Mouse (Mus musculus) left cerebral cortex, postnatal 36 days (tissue): ENCODE data around the gene Olfr620. TPM values are rescaled to one million over a fixed set of nuclear protein-coding genes. Genes with fewer than 3 reads are reported as not detected.

Experiments
- DNase-seq, 2 experiments: peaks; one replicate each; pipeline ENCODE4 v3.0.0; 2021 to 2022; ENCODE audit warnings: low spot score in 2 of 2, mixed read lengths in 1 of 2
- intact Hi-C: fragments of 180-260 bp; cut with DNase I; formaldehyde crosslinking; loops from one replicate; pipeline ENCODE4 v1.15.1; 2025
- microRNA-seq: library from miRNA; unstranded; fragments of <30 nt; microRNA quantifications from one replicate; pipeline ENCODE4 v1.2.0, GENCODE M21; 2022
- total RNA-seq, 2 experiments: library from RNA; stranded (reverse); gene quantifications; 2 replicates each; pipeline ENCODE4 v1.2.3; 2021

Olfr620 gene
- total RNA-seq: not detected

GRCm38 (mm10) chr7:103612434-103612833 is at the start of gene Olfr620:
Gene Olfr620 (minus strand): TSS chr7:103612534.
- DNase-seq: no peak
- intact Hi-C loops: no loop called here

- intact Hi-C loops: no loop called here
Measured at GRCm38 (mm10) chr7:103644070-103644469, 31.7 kb upstream of the Olfr620 start.

GRCm38 (mm10) chr7:103642602-103643001 is 30.3 kb upstream of the Olfr620 start, which contains the start of gene Olfr622:
Gene Olfr622 (minus strand): TSS chr7:103642702.
- intact Hi-C loops: no loop called here
- no peak for DNase-seq

More at GRCm38 (mm10) chr7:103644070-103644469, 31.7 kb upstream of the Olfr620 start:
- DNase-seq: no peak

GRCm38 (mm10) chr7:103636795-103637194 is 24.5 kb upstream of the Olfr620 start:
- intact Hi-C loops: no loop called here
- DNase-seq: no peak

GRCm38 (mm10) chr7:103607425-103607824 is 4.9 kb downstream of the Olfr620 start:
- no peak for DNase-seq
- intact Hi-C loops: no loop called here

- intact Hi-C loops: no loop called here
- DNase-seq: no peak
Measured at GRCm38 (mm10) chr7:103600275-103600674, 12.1 kb downstream of the Olfr620 start, which contains the start of gene Olfr619. Gene Olfr619 (plus strand): TSS chr7:103600575.

GRCm38 (mm10) chr7:103589803-103590202 is 22.5 kb downstream of the Olfr620 start, which contains the start of gene Olfr618:
Gene Olfr618 (plus strand): TSS chr7:103590103.
- DNase-seq: no peak
- intact Hi-C loops: no loop called here

GRCm38 (mm10) chr7:103572761-103573160 is 39.6 kb downstream of the Olfr620 start, which contains the start of gene Olfr617:
Gene Olfr617 (plus strand): TSS chr7:103573061.
- DNase-seq: no peak
- intact Hi-C loops: loop anchor here (5.0 kb wide), 1 partner anchor 105 kb away; no protein-coding TSS in a partner anchor

GRCm38 (mm10) chr7:103569043-103569442 is 43.3 kb downstream of the Olfr620 start, which contains the start of gene Olfr616:
Gene Olfr616 (minus strand): TSS chr7:103569143.
- no peak for DNase-seq
- intact Hi-C loops: no loop called here

GRCm38 (mm10) chr7:103555779-103556178 is 56.6 kb downstream of the Olfr620 start, which contains the start of gene Olfr615:
Gene Olfr615 (plus strand): TSS chr7:103556079.
- intact Hi-C loops: no loop called here

More at GRCm38 (mm10) chr7:103555779-103556178, 56.6 kb downstream of the Olfr620 start, which contains the start of gene Olfr615:
- DNase-seq: no peak

Small RNA genes within 50 kb of the gene (microRNA-seq; reads per million reads assigned to microRNA genes)
- not detected for gene Gm26506

Other genes starting within 250 kb of the Olfr620 start
- not detected for gene Olfr601, start 249.9 kb downstream of the Olfr620 start, total RNA-seq
- not detected for gene Olfr603, start 226.4 kb downstream of the Olfr620 start, total RNA-seq
- gene Usp17lc, start 197.5 kb downstream of the Olfr620 start, total RNA-seq: not detected
- gene Olfr605, start 167.1 kb downstream of the Olfr620 start, total RNA-seq: not detected
- gene Olfr606, start 163.5 kb downstream of the Olfr620 start, total RNA-seq: not detected
- gene Olfr607, start 148.4 kb downstream of the Olfr620 start, total RNA-seq: not detected
- not detected for gene Olfr608, start 142.7 kb downstream of the Olfr620 start, total RNA-seq
- not detected for gene Olfr609, start 114.5 kb downstream of the Olfr620 start, total RNA-seq
- gene Olfr610, start 100.4 kb downstream of the Olfr620 start, total RNA-seq: not detected
- not detected for gene Olfr611, start 91.7 kb downstream of the Olfr620 start, total RNA-seq
- not detected for gene Olfr612, start 69.8 kb downstream of the Olfr620 start, total RNA-seq
- not detected for gene Olfr613, start 64.5 kb downstream of the Olfr620 start, total RNA-seq
- gene Olfr615, start 56.5 kb downstream of the Olfr620 start, total RNA-seq: not detected
- gene Olfr616, start 43.4 kb downstream of the Olfr620 start, total RNA-seq: not detected
- not detected for gene Olfr617, start 39.5 kb downstream of the Olfr620 start, total RNA-seq
- gene Olfr618, start 22.4 kb downstream of the Olfr620 start, total RNA-seq: not detected
- gene Olfr619, start 12.0 kb downstream of the Olfr620 start, total RNA-seq: not detected
- gene Olfr622, start 30.2 kb upstream of the Olfr620 start, total RNA-seq: not detected
- gene Olfr623, start 51.2 kb upstream of the Olfr620 start, total RNA-seq: not detected
- under 1 TPM in 1 of 2 experiments, not detected in 1; 0.07 TPM for gene Olfr624, start 58.7 kb upstream of the Olfr620 start, total RNA-seq
- gene Olfr625-ps1, start 70.2 kb upstream of the Olfr620 start, total RNA-seq: not detected
- gene Olfr243, start 102.1 kb upstream of the Olfr620 start, total RNA-seq: not detected
- gene Olfr628, start 117.8 kb upstream of the Olfr620 start, total RNA-seq: not detected
- gene Olfr629, start 132.4 kb upstream of the Olfr620 start, total RNA-seq: not detected
- gene Olfr630, start 144.8 kb upstream of the Olfr620 start, total RNA-seq: not detected
- gene Olfr69, start 159.1 kb upstream of the Olfr620 start, total RNA-seq: not detected
- not detected for gene Olfr68, start 167.2 kb upstream of the Olfr620 start, total RNA-seq
- not detected for gene Olfr67, start 179.3 kb upstream of the Olfr620 start, total RNA-seq
- gene Hbb-bt, start 201.5 kb upstream of the Olfr620 start, total RNA-seq: 10 to 100 TPM; 49.8 to 50.7 TPM
- 100 to 1,000 TPM; 365 to 420 TPM for gene Hbb-bs, start 215.6 kb upstream of the Olfr620 start, total RNA-seq
- gene Hbb-bh2, start 228.0 kb upstream of the Olfr620 start, total RNA-seq: not detected
- gene Hbb-bh1, start 230.6 kb upstream of the Olfr620 start, total RNA-seq: not detected
- not detected for gene Hbb-y, start 240.7 kb upstream of the Olfr620 start, total RNA-seq